8 mouse cellular contexts compared by ENCODE assay signal in genomic region chr7:83654938-83655630, GRCm38 (mm10). TPM values are rescaled to one million over a fixed set of nuclear protein-coding genes. Genes with fewer than 3 reads are reported as not detected.
DNase-seq lines count a peak whose midpoint lies in the region; ATAC-seq lines count a peak whose summit lies in the region.

No protein-coding gene starts in this region.

- H3K4me2 ChIP-seq in limb, embryonic 15.5 days, result no peak overlapping the region
- H3K4me2 ChIP-seq in hindbrain, embryonic 14.5 days (replicated peaks), result no peak overlapping the region

- H3K27ac ChIP-seq in limb, embryonic 15.5 days, result no peak overlapping the region
- no peak overlapping the region for H3K27ac ChIP-seq in hindbrain, embryonic 14.5 days

- no peak overlapping the region for H3K9ac ChIP-seq in limb, embryonic 15.5 days
- H3K9ac ChIP-seq in hindbrain, embryonic 14.5 days, result no peak overlapping the region

- H3K27me3 ChIP-seq in limb, embryonic 15.5 days, result no peaks in the 10 kb centered on the region
- no peaks in the 10 kb centered on the region for H3K27me3 ChIP-seq in hindbrain, embryonic 14.5 days (ENCODE audit: control insufficient read depth, insufficient read depth, low read length)

- H3K4me1 ChIP-seq in limb, embryonic 15.5 days, result no peaks in the 10 kb centered on the region
- no peaks in the 10 kb centered on the region for H3K4me1 ChIP-seq in hindbrain, embryonic 14.5 days (replicated peaks; ENCODE audit: control insufficient read depth, insufficient read depth, low read length)

- DNase-seq in heart, adult 9 months (ENCODE audit: low spot score in 2 of 2), result peak; percentile 60 to 78
- DNase-seq in natural killer cell, adult 2 months (ENCODE audit: low spot score in 2 of 2), result peak; percentile 88
- DNase-seq in hindbrain, embryonic 14.5 days (ENCODE audit: low spot score), result no peak
- DNase-seq in MN1 (ENCODE audit: low spot score) (no peak), adipocyte (ENCODE audit: low spot score) (no peak)

- peak overlapping the region; percentile 5; the same call in 1 of the 2 replicates for H3K4me3 ChIP-seq in limb, embryonic 15.5 days
- H3K4me3 ChIP-seq in hindbrain, embryonic 14.5 days (replicated peaks; ENCODE audit: low read length), result no peak overlapping the region

- ATAC-seq in activated CD4-positive, CD25-positive, alpha-beta regulatory T cell, adult 4 months, result peak; percentile 87
- no peak for ATAC-seq in limb, embryonic 15.5 days (ENCODE audit: insufficient number of reproducible peaks, low FRiP score, low TSS enrichment, low read depth)
- no peak for ATAC-seq in erythroid progenitor cell, adult 5-6 weeks (replicated peaks; ENCODE audit: low FRiP score, poor library complexity, severe bottlenecking)
- no peak for ATAC-seq in hindbrain, embryonic 14.5 days (ENCODE audit: low FRiP score)

- peaks cover 8% of the 10 kb centered on the region; the same call in 1 of the 2 replicates for H3K36me3 ChIP-seq in limb, embryonic 15.5 days
- no peaks in the 10 kb centered on the region for H3K36me3 ChIP-seq in hindbrain, embryonic 14.5 days (replicated peaks; ENCODE audit: control insufficient read depth, insufficient read depth)

- WGBS in limb, embryonic 15.5 days, result 46% methylated on average over 5 of the region's 5 CpGs
- WGBS in hindbrain, embryonic 14.5 days, result 72% methylated on average over 5 of the region's 5 CpGs

- H3K9me3 ChIP-seq in limb, embryonic 15.5 days, result no peaks in the 10 kb centered on the region
- H3K9me3 ChIP-seq in hindbrain, embryonic 14.5 days (ENCODE audit: control insufficient read depth, low read length), result 0 out of 2 replicates have a peak, but pooled peaks cover 3% of the 10 kb centered on the region

RNA-seq across cellular contexts. Expression of gene Stard5, which starts 23.3 kb away (rescaled TPM):
- polyA plus RNA-seq in activated CD4-positive, CD25-positive, alpha-beta regulatory T cell, adult 4 months (2017; shearing (Covaris generic)), result 10 to 100 TPM; 28.6 to 36.1 TPM
- 36.8 and 38.9 TPM in 2 replicates for polyA plus RNA-seq in limb, embryonic 15.5 days (2015; fragmentation: Nextera tagmentation; extraction: Ambion mirVana)
- total RNA-seq in erythroid progenitor cell, adult 5-6 weeks (2015; ENCODE audit: low replicate concordance), result 4.7 TPM in 1 of 2 replicates, not detected in the other
- 4.5 and 5.5 TPM in 2 replicates for total RNA-seq in erythroid progenitor cell, adult 5-6 weeks (2017; ENCODE audit: low replicate concordance)
- polyA plus RNA-seq in hindbrain, embryonic 14.5 days (2014; fragmentation: Nextera tagmentation; extraction: Ambion mirVana), result 5.6 and 6.5 TPM in 2 replicates

Comparison
In these comparisons a context has a peak if more than half of its experiments do, and no peak if none do; other contexts are left out.
1. DNase-seq: peak in heart, adult 9 months (2 of 2) and natural killer cell, adult 2 months (2 of 2); none in hindbrain, embryonic 14.5 days (single experiment), MN1 (single experiment) and adipocyte (single experiment).